Mouse (Mus musculus): ENCODE data around the gene Hist1h2bn.

The Hist1h2bn gene

GRCm38 (mm10) chr13:21729544-21729943 lies 24.4 kb upstream of the Hist1h2bn start:
- DNase-seq: no peak

- no peak for DNase-seq
Measured at GRCm38 (mm10) chr13:21733466-21733865, 20.5 kb upstream of the Hist1h2bn start.

- peak; percentile 70 to 80 for DNase-seq
Measured at GRCm38 (mm10) chr13:21734010-21734905, 19.7 kb upstream of the Hist1h2bn start.

GRCm38 (mm10) chr13:21734906-21735767 lies 18.8 kb upstream of the Hist1h2bn start, which contains the start of gene Hist1h4j:
Gene Hist1h4j, plus strand, starts transcription at chr13:21735064.
- DNase-seq: peak; percentile 80 to 84

GRCm38 (mm10) chr13:21745006-21745405 lies 8.9 kb upstream of the Hist1h2bn start:
- no peak for DNase-seq

GRCm38 (mm10) chr13:21749387-21750158 lies 4.3 kb upstream of the Hist1h2bn start:
- no peak for DNase-seq

- DNase-seq: peak; percentile 95
Measured at GRCm38 (mm10) chr13:21750159-21751017, 3.5 kb upstream of the Hist1h2bn start, which contains the start of gene Hist1h4k. Gene Hist1h4k, minus strand, starts transcription at chr13:21750505.

GRCm38 (mm10) chr13:21751417-21751816 lies 2.5 kb upstream of the Hist1h2bn start:
- DNase-seq: no peak

GRCm38 (mm10) chr13:21751827-21752226 lies 2.1 kb upstream of the Hist1h2bn start:
- DNase-seq: no peak

GRCm38 (mm10) chr13:21752356-21752755 lies 1.6 kb upstream of the Hist1h2bn start:
- no peak for DNase-seq

- no peak for DNase-seq
Measured at GRCm38 (mm10) chr13:21753051-21753523, 836 bp upstream of the Hist1h2bn start.

- DNase-seq: peak in 1 of 2 experiments; percentile 42
Measured at GRCm38 (mm10) chr13:21754294-21755001, 525 bp downstream of the Hist1h2bn start.

GRCm38 (mm10) chr13:21755707-21756106 lies 1.8 kb downstream of the Hist1h2bn start:
- DNase-seq: no peak

- DNase-seq: peak; percentile 68 to 73
Measured at GRCm38 (mm10) chr13:21778814-21779766, 25.2 kb downstream of the Hist1h2bn start.

GRCm38 (mm10) chr13:21779767-21780731 lies 26.1 kb downstream of the Hist1h2bn start, which contains the start of gene Hist1h1b:
Gene Hist1h1b, minus strand, starts transcription at chr13:21780625.
- peak; percentile 76 to 83 for DNase-seq

- no peak for DNase-seq
Measured at GRCm38 (mm10) chr13:21781021-21781555, 27.2 kb downstream of the Hist1h2bn start.

- no peak for DNase-seq
Measured at GRCm38 (mm10) chr13:21781639-21782038, 27.7 kb downstream of the Hist1h2bn start.
